Comparison of ENCODE assay signal across 13 mouse cellular contexts in the genomic region with DNA sequence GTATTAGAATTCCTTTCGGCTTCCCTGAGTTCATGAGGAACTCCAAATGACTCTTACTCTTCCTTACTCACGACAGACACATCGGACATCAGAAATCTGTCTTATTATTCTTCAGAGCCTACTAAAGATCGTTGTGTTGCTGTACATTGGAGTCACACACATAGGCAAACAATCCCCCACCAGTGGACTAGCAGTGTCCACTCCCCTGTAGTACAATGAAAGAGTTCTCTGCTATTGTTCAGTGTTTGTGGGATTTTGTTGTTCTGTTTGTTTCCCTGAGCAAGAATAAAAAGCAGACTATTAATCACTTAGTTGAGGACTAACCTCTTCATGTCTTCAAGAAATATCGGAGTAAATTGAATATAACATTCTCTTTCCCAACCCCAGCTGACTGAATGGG. TPM values are rescaled to one million over a fixed set of nuclear protein-coding genes. Genes with fewer than 3 reads are reported as not detected.
DNase-seq lines count a peak whose midpoint lies in the region; ATAC-seq and TF ChIP-seq lines count a peak whose summit lies in the region.
"Had no signal": no experiment of that assay in that cellular context is flagged by ENCODE, and none has a peak within 500 bp of the region (broad histone marks: within the 10 kb centered on the region; RNA-seq: fewer than 3 reads in every experiment).

No protein-coding gene starts in this region.

- H3K36me3 ChIP-seq in hindbrain, embryonic 15.5 days, result no peaks in the 10 kb centered on the region
- no peaks in the 10 kb centered on the region for H3K36me3 ChIP-seq in hindbrain, embryonic 12.5 days
- no peaks in the 10 kb centered on the region for H3K36me3 ChIP-seq in E14TG2a.4 (ENCODE audit: insufficient read depth, low read length)

- 54% methylated on average over 5 of the region's 5 CpGs for WGBS in hindbrain, embryonic 15.5 days
- 55% methylated on average over 5 of the region's 5 CpGs for WGBS in hindbrain, embryonic 12.5 days

- peak; percentile 52 for DNase-seq in 416B (ENCODE audit: low read depth)
- DNase-seq in induced T-regulatory cell, adult 2 months (ENCODE audit: low read depth), result peak; percentile 14
- no peak for DNase-seq in testis, postnatal 10 days (ENCODE audit: low spot score)
- DNase-seq in adrenal gland, adult 18-20 months (ENCODE audit: low spot score in 2 of 2), result no peak
- DNase-seq: adrenal gland, postnatal 36 days; cerebellum, adult 2 months had no signal

- H3K9ac ChIP-seq in hindbrain, embryonic 15.5 days, result no peak overlapping the region
- no peak overlapping the region for H3K9ac ChIP-seq in hindbrain, embryonic 12.5 days

- no peak overlapping the region for H3K27ac ChIP-seq in hindbrain, embryonic 15.5 days (replicated peaks)
- no peak overlapping the region for H3K27ac ChIP-seq in hindbrain, embryonic 12.5 days

- H3K4me1 ChIP-seq in hindbrain, embryonic 15.5 days (replicated peaks), result peaks cover 38% of the 10 kb centered on the region
- peaks cover 13% of the 10 kb centered on the region; the same call in 1 of the 2 replicates for H3K4me1 ChIP-seq in hindbrain, embryonic 12.5 days
- H3K4me1 ChIP-seq in E14TG2a.4 (replicated peaks; ENCODE audit: low read depth, low read length), result peaks cover 49% of the 10 kb centered on the region

- no peak for TF ChIP-seq CTCF in E14TG2a.4 (conservative IDR thresholded peaks at IDR 0.05; ENCODE audit: low read length)

- ATAC-seq in hindbrain, embryonic 15.5 days (ENCODE audit: low FRiP score, low read depth), result no peak
- no peak for ATAC-seq in hindbrain, embryonic 12.5 days (ENCODE audit: low FRiP score)
- ATAC-seq in CD4-positive, CD25-positive, alpha-beta regulatory T cell, adult 4 months, result no peak
- ATAC-seq: inflammation-experienced regulatory T-cells, adult 6 months had no signal

- no peak overlapping the region for H3K4me3 ChIP-seq in hindbrain, embryonic 15.5 days
- H3K4me3 ChIP-seq in hindbrain, embryonic 12.5 days, result no peak overlapping the region
- peak overlapping the region; percentile 77 for H3K4me3 ChIP-seq in E14TG2a.4 (replicated peaks; ENCODE audit: low read length)

- H3K27me3 ChIP-seq in hindbrain, embryonic 15.5 days, result no peaks in the 10 kb centered on the region
- H3K27me3 ChIP-seq in hindbrain, embryonic 12.5 days, result no peaks in the 10 kb centered on the region
- no peaks in the 10 kb centered on the region for H3K27me3 ChIP-seq in E14TG2a.4 (ENCODE audit: insufficient read depth, low read length)

- no peaks in the 10 kb centered on the region for H3K9me3 ChIP-seq in hindbrain, embryonic 15.5 days
- no peaks in the 10 kb centered on the region for H3K9me3 ChIP-seq in hindbrain, embryonic 12.5 days (replicated peaks)
- H3K9me3 ChIP-seq in E14TG2a.4 (ENCODE audit: low read length), result no peaks in the 10 kb centered on the region

- peak overlapping the region; percentile 63 for H3K4me2 ChIP-seq in hindbrain, embryonic 15.5 days
- H3K4me2 ChIP-seq in hindbrain, embryonic 12.5 days (replicated peaks), result no peak overlapping the region

RNA-seq across cellular contexts. Expression of gene Abt1, which starts 10.1 kb away (rescaled TPM):
- polyA plus RNA-seq in hindbrain, embryonic 15.5 days (2015; fragmentation: Nextera tagmentation; extraction: Ambion mirVana), result 8.8 and 9.1 TPM in 2 replicates
- polyA plus RNA-seq in hindbrain, embryonic 12.5 days (2016; fragmentation: Nextera tagmentation; extraction: Ambion mirVana), result 11.6 and 12.0 TPM in 2 replicates
- total RNA-seq in adrenal gland, adult 18-20 months (2021), result 1 to 10 TPM; 7.9 to 8.4 TPM
- polyA plus RNA-seq in CD4-positive, CD25-positive, alpha-beta regulatory T cell, adult 4 months (2017; shearing (Covaris generic)), result 10 to 100 TPM; 12.4 to 14.5 TPM

RNA-seq across cellular contexts. Expression of gene Btn1a1, which starts 31.9 kb away (rescaled TPM):
- polyA plus RNA-seq in hindbrain, embryonic 15.5 days (2015; fragmentation: Nextera tagmentation; extraction: Ambion mirVana), result 0.17 TPM in 1 of 2 replicates, not detected in the other
- polyA plus RNA-seq in hindbrain, embryonic 12.5 days (2016; fragmentation: Nextera tagmentation; extraction: Ambion mirVana), result 0.12 TPM in 1 of 2 replicates, not detected in the other
- total RNA-seq in adrenal gland, adult 18-20 months (2021), result under 1 TPM in 1 of 2 experiments, not detected in 1; 0.10 TPM
- not detected for polyA plus RNA-seq in CD4-positive, CD25-positive, alpha-beta regulatory T cell, adult 4 months (2017; shearing (Covaris generic))
- total RNA-seq: adrenal gland, postnatal 36 days; megakaryocyte-erythroid progenitor cell, adult 5-6 weeks had no signal
- polyA plus RNA-seq: inflammation-experienced regulatory T-cells, adult 6 months; urinary bladder, adult 2 months had no signal

RNA-seq across cellular contexts. Expression of gene Btn2a2, which starts 54.9 kb away (rescaled TPM):
- polyA plus RNA-seq in hindbrain, embryonic 15.5 days (2015; fragmentation: Nextera tagmentation; extraction: Ambion mirVana), result 0.06 and 0.08 TPM in 2 replicates
- polyA plus RNA-seq in hindbrain, embryonic 12.5 days (2016; fragmentation: Nextera tagmentation; extraction: Ambion mirVana), result 0.34 and 0.43 TPM in 2 replicates
- not detected for total RNA-seq in adrenal gland, adult 18-20 months (2021)
- polyA plus RNA-seq in CD4-positive, CD25-positive, alpha-beta regulatory T cell, adult 4 months (2017; shearing (Covaris generic)), result not detected
- total RNA-seq: adrenal gland, postnatal 36 days; megakaryocyte-erythroid progenitor cell, adult 5-6 weeks had no signal
- polyA plus RNA-seq: inflammation-experienced regulatory T-cells, adult 6 months; urinary bladder, adult 2 months had no signal

Comparison
In these comparisons a context has a peak if more than half of its experiments do, and no peak if none do; other contexts are left out.
1. DNase-seq: peak in 416B (single experiment) and induced T-regulatory cell, adult 2 months (single experiment); none in testis, postnatal 10 days (single experiment) and adrenal gland, adult 18-20 months (0 of 2).